Mouse (Mus musculus) kidney, adult 2 months (tissue): ENCODE results near the gene Gm21987.

Experiments used
- CTCF ChIP-seq: fragments of 200-500 bp; conservative IDR thresholded peaks from 2 replicates; pipeline ENCODE4 v1.5.1; 2011; ENCODE audit warnings: low read depth, mild to moderate bottlenecking, control low read depth, low read length, moderate library complexity, mixed read lengths; ENCODE audit not compliant: insufficient read depth, insufficient read length
- POLR2A ChIP-seq: fragments of 200-500 bp; IDR thresholded peaks from one replicate; pipeline ENCODE4 v1.6.1; 2011; ENCODE audit warnings: low read depth, low read length, control low read depth

DNA sequence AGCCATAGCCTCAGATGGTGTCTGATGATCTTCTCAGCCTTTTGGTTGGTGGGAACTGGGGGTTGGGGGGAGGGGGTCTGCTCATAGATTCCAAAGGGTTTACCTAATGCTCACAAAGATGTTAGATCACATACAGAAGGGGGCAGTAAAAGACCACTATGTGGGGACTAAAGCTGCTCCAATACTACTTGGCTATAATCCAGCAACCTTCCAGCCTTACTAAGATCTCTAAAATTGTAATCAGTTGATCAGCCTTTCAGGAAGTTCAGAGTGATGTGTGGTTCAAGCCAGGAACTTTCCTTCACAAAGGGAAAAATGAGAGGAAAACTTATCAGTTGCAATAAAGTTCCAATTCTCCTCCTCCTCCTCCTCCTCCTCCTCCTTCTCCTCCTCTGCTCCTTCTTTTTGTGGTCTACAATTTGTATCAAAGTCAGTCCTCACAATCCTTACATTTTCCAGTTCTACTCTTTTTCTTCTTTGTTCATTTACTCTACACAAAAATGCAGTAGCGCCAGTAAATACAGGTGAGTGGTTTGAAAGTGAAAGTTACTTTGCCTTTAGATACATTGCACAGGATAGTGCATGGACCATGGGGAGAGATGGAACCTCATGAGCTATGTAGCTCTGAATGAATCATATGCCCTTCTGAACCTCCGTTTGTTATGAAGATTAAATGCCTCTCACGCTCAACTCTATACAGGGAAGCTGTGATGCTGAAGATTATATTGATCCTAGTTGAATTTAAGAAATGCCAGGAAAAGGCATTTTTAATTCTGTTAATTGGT lies 1.7 kb upstream of the Gm21987 start:
- TF ChIP-seq CTCF, result no peak
- no peak for TF ChIP-seq POLR2A
